Mouse (Mus musculus) effector memory CD4-positive, alpha-beta T cell, adult 7 months (primary cell): ENCODE results near the gene Mfsd12. TPM values are rescaled to one million over a fixed set of nuclear protein-coding genes. Genes with fewer than 3 reads are reported as not detected.

Experiments used
- polyA plus RNA-seq: library from polyadenylated mRNA; unstranded; fragments of 100-300 nt; shearing (Covaris generic); gene quantifications from one replicate; pipeline ENCODE4 v1.2.1, GENCODE M21; 2017

The Mfsd12 gene
- 1.8 TPM for polyA plus RNA-seq

DNA sequence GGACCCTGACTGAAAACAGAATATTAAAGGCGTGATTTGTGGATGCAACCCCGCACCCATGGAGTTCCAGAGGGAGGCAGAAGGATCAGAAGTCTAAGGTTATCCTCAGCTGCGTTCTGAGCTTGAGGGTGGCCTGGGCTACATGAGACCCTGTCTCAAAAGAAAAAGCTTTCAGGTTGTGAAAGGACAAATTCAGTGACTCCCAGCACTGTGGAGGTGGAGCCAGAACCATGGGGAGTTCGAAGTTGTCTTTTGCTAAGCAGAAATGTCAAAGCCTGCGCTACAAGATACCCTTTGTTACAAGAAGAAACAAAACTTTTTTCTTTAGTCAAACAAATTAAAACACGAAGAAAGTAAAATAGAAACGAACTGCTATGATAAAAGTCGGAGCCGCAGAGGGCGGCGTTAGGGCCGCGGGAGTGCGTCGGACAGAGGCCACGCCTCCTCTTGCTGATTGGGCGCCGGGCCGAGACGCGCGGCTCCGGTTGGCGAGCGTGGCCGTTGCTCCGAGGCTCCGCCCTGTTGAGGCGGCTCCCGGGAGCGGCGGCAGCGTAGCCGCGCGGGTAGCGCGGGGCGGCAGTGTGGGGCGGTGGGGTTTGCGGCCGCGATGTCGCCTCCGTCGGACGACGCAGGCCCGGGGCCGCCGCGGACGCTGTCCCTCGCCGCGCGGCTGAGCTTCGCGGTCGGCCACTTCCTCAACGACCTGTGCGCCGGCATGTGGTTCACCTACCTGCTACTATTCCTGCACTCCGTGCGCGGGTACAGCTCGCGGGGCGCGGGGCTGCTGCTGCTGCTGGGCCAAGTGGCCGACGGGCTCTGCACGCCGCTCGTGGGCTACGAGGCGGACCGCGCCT, at the start of gene Mfsd12:
TSS of gene Mfsd12 (plus strand) at position 501 of the 854 bp plus-strand sequence.

DNA sequence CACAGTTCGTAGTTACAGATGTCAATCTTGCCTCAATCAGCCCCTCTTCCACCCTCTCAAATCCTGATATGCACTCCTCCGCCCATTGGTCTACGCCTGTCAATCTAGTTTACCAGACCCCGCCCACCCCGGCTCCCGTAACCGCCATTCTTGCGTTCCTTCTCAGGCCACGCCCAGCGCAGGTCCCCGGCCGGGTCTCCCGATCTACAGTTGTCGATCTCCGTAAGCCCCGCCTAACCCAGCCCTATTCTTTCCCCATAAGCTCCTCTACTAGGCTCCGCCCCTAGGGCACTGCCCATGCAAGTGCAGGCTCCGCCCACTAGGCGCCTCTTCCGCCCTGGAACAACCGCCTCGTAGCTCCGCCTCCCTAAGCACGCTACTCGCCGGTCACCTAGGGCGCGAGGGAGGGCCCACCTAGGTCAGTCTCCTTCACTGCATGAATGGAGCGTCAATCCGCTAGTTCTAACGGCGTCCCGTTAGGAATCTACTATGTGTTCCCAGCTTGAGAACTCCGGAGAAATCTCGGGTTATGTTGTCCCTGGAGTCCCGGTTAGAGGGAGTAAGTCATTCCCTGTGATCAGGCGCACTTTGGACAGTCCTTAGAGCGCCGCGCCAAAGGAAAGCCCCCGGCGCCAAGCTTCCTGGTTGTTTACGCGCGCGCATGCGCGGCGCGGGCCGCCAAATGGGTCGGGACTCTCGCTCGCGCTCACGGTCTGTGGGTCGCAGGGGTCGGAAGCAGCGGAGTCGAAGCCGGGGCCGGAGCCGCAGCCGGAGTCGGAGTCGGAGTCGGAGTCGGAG, 36.5 kb upstream of the Mfsd12 start, which contains the start of gene Cactin:
TSS of gene Cactin (plus strand) at position 554 of the 798 bp plus-strand sequence.

DNA sequence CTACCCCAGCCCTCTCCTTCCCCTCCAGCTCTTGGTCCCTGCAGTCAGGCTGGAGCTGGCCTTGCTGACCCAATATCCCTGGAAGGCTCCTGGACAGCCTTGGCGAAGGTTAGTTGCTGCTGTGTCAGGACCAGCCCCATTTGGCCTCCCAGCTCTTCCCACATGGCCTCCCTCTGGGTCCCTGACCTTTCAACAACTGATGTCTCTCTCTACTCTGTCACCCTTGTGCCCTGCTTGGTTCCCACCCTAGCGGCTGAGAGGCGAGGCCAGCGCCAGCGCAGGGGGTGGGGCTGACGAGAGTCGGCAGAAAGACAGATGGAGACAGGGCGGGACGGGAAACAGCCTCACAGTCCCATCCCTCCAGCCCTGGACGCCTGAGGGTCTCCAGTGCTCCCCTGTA, 28.9 kb upstream of the Mfsd12 start, which contains the start of gene Tbxa2r:
TSS of gene Tbxa2r (plus strand) at position 346 of the 400 bp plus-strand sequence.

DNA sequence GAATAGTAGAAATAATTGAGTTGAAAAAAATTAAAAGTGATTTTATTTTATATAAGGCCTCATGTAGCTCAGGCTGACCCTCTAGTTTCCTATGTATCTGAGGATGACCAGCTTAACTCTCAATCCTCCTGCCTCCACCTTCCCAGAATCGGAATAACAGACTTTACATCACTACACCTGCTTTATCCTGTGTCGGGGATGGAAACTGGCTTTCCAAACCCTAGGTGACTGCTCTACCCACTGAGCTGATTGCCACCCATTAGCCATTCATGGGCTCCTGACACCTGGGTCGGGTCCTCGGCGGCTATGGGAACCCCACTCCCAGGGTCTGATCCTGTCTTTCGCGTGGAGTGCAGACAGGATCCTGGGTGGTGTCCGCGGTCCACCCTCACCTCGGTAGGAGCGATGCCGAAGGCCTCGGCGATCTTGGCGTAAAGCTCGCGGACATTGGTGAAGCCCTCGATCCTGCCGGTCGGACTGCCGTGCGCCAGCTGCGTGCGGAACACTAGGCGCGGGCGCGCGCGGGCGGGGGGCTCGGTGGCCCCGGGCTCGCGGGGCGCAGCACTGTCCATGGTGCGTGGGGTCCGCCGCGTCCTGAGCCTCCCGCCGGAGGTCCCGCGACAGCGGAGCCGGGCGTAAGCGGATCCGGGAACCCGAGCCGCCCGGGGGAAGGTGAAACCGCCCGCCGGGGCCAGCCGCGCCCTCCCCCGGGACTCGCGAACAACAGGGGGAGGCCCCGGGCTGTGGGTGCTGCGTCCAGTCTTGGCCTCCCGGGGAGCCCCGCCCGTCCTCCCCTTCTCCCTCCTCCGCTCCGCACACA, 14.4 kb upstream of the Mfsd12 start, which contains the start of gene Gipc3:
TSS of gene Gipc3 (minus strand) at position 581 of the 820 bp plus-strand sequence.

DNA sequence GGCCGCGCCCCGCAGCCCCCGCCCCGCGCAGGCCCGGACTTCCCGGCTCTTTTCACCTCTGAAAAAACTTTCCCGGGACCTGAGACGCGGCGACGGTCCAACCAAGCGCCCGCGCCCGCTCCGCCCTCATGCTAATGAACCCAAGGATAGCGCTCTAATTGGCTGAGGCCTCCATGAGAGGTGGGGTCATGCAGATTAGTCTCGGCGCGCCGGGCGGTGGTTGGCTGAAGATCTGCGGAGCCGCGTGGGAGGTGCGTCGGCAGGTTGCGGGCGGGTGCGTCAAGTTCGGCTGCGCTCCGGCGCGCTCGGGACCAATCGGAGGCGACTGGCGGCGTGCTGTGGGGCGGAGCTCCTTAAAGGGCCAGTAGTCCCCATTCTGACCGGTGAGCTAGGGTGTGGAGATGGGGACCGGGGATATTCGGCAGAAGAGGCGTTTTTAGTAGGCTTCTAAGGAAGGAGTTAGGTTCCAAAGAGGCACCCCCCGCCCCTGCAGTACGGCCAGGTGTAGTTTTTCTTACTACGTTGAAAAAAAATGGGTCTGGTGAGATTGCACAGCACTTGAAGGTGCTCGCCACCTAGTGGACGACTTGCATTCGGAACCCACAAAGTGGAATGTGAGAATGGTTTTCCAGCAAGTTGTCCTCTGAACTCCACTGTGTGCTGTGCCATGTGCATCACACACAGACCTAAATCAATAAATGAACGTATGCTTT, 6.8 kb upstream of the Mfsd12 start, which contains the start of gene Hmg20b:
TSS of gene Hmg20b (minus strand) at position 130 of the 713 bp plus-strand sequence.

DNA sequence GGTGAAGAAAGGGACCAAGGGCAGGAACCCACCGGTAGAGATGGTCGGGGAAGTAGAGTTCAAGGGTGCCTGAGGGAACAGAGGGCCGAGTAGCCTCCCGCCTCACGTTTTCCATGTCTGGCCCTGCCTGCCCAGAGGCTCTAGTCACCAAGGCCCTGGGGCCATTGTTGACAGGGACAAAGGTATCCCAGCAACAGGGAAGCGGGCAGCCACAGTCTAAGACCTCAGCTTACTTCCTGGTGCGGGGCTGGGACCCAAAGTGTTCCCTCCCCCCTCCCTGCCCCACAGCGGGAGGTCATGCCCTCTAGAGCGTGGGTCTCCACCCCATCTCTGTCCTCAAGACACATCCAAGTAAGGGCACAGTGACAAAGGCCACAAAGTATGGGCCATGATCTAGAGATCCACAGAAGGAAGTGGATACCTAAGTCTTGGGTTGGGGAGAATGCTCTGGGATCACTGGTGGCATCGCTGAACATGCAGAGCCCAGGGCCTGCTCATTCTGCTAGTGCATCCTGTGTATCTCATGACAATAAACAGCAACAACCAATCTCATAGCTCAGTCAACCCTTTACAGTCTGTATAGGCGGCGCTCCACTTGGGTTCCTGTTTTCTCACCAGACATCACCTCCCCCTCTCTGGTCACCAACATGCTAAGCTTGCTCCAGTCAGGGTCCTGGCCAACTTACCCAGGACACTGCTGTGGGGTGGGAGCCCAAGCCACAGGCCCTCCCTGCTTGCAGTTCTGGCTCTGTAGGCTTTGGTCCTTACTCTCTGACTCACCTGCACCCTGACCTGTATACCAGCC, 8.6 kb downstream of the Mfsd12 start, which contains the start of gene 4930404N11Rik:
TSS of gene 4930404N11Rik (minus strand) at position 145 of the 805 bp plus-strand sequence.

GRCm38 (mm10) chr10:81377793-81378552, 20.7 kb downstream of the Mfsd12 start, which contains the start of gene Fzr1:
TSS of gene Fzr1 (minus strand) at chr10:81378516.

DNA sequence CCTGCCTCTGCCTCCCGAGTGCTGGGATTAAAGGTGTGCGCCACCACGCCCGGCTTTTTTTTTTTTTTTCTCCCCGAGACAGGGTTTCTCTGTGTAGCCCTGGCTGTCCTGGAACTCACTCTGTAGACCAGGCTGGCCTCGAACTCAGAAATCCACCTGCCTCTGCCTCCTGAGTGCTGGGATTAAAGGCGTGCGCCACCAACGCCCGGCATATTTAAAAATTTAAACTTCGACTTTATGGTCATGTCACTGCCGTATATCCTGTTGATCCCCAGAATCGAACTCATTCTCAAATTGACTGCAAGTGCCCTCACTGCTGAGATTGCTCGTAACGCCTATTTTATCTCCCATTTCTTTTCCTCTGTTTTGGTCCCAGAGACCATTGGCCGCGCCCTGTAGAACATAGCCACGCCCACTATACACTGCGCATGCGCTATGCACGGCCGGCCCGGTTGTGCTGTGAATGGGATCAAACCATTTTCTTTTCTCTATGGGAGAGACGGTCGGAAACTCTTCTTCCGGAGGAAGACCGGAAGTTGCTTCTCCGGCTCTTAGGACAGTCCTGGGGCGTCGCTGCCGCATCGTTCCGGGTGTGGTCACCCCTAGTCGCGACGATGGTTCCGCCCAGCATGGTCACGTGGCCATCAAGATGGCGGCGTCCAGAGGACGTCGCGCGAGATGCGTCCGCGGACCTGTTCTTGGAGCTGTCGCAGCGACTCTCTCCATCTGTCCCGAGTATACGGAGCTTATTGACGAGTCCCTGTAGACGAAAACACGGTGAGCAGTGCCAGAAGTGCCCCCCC, 26.7 kb downstream of the Mfsd12 start, which contains the start of the genes Dohh and Gm48551:
TSS of gene Dohh (plus strand) at position 627 of the 803 bp plus-strand sequence.
TSS of gene Gm48551 (plus strand) at position 665 of the 803 bp plus-strand sequence.

GRCm38 (mm10) chr10:81388505-81389055, 31.3 kb downstream of the Mfsd12 start, which contains the start of gene Gm48552:
TSS of gene Gm48552 (plus strand) at chr10:81389005.

GRCm38 (mm10) chr10:81392781-81393185, 35.5 kb downstream of the Mfsd12 start, which contains the start of gene Smim24:
TSS of gene Smim24 (plus strand) at chr10:81393051.

Other genes starting within 250 kb of the Mfsd12 start
- gene Zbtb7a, start 222.3 kb upstream of the Mfsd12 start, polyA plus RNA-seq = 79.6 TPM
- gene Pias4, start 189.6 kb upstream of the Mfsd12 start, polyA plus RNA-seq = 35.9 TPM
- gene Eef2, start 180.9 kb upstream of the Mfsd12 start, polyA plus RNA-seq = 829 TPM
- gene Dapk3, start 174.5 kb upstream of the Mfsd12 start, polyA plus RNA-seq = 82.9 TPM
- gene 4930442H23Rik, start 173.6 kb upstream of the Mfsd12 start, polyA plus RNA-seq = 0.32 TPM
- 0.76 TPM for gene Nmrk2, start 155.4 kb upstream of the Mfsd12 start, polyA plus RNA-seq
- gene Atcay, start 126.7 kb upstream of the Mfsd12 start, polyA plus RNA-seq = 3.1 TPM
- gene Zfr2, start 124.3 kb upstream of the Mfsd12 start, polyA plus RNA-seq = 4.9 TPM
- 20.1 TPM for gene Matk, start 104.6 kb upstream of the Mfsd12 start, polyA plus RNA-seq
- 136 TPM for gene Mrpl54, start 90.6 kb upstream of the Mfsd12 start, polyA plus RNA-seq
- gene Apba3, start 90.5 kb upstream of the Mfsd12 start, polyA plus RNA-seq = 37.0 TPM
- gene Tjp3, start 65.9 kb upstream of the Mfsd12 start, polyA plus RNA-seq = 11.5 TPM
- gene Pip5k1c, start 64.5 kb upstream of the Mfsd12 start, polyA plus RNA-seq = 88.8 TPM
- 42.7 TPM for gene Cactin, start 36.4 kb upstream of the Mfsd12 start, polyA plus RNA-seq
- gene Tbxa2r, start 28.8 kb upstream of the Mfsd12 start, polyA plus RNA-seq = 15.1 TPM
- gene Gipc3, start 14.2 kb upstream of the Mfsd12 start, polyA plus RNA-seq = not detected
- gene Hmg20b, start 7.0 kb upstream of the Mfsd12 start, polyA plus RNA-seq = 28.3 TPM
- gene 4930404N11Rik, start 8.3 kb downstream of the Mfsd12 start, polyA plus RNA-seq = 0.84 TPM
- 49.3 TPM for gene Fzr1, start 21.0 kb downstream of the Mfsd12 start, polyA plus RNA-seq
- 49.7 TPM for gene Dohh, start 26.9 kb downstream of the Mfsd12 start, polyA plus RNA-seq
- gene Gm48551, start 27.0 kb downstream of the Mfsd12 start, polyA plus RNA-seq = 5.1 TPM
- gene Gm48552, start 31.5 kb downstream of the Mfsd12 start, polyA plus RNA-seq = not detected
- gene Smim24, start 35.6 kb downstream of the Mfsd12 start, polyA plus RNA-seq = 1.4 TPM
- 13.3 TPM for gene Nfic, start 98.1 kb downstream of the Mfsd12 start, polyA plus RNA-seq
- gene Celf5, start 125.2 kb downstream of the Mfsd12 start, polyA plus RNA-seq = not detected
- 110 TPM for gene Ncln, start 138.9 kb downstream of the Mfsd12 start, polyA plus RNA-seq
- gene S1pr4, start 142.6 kb downstream of the Mfsd12 start, polyA plus RNA-seq = 65.6 TPM
- gene Gna15, start 166.7 kb downstream of the Mfsd12 start, polyA plus RNA-seq = 122 TPM
- 11.6 TPM for gene Gna11, start 187.7 kb downstream of the Mfsd12 start, polyA plus RNA-seq
- 883 TPM for gene Aes, start 202.0 kb downstream of the Mfsd12 start, polyA plus RNA-seq
- 1.2 TPM for gene Tle2, start 217.1 kb downstream of the Mfsd12 start, polyA plus RNA-seq
- not detected for gene Tle6, start 243.6 kb downstream of the Mfsd12 start, polyA plus RNA-seq
- 1.2 TPM for gene BC025920, start 248.8 kb downstream of the Mfsd12 start, polyA plus RNA-seq